ENCODE assay signal across 11 mouse cellular contexts in the genomic region with DNA sequence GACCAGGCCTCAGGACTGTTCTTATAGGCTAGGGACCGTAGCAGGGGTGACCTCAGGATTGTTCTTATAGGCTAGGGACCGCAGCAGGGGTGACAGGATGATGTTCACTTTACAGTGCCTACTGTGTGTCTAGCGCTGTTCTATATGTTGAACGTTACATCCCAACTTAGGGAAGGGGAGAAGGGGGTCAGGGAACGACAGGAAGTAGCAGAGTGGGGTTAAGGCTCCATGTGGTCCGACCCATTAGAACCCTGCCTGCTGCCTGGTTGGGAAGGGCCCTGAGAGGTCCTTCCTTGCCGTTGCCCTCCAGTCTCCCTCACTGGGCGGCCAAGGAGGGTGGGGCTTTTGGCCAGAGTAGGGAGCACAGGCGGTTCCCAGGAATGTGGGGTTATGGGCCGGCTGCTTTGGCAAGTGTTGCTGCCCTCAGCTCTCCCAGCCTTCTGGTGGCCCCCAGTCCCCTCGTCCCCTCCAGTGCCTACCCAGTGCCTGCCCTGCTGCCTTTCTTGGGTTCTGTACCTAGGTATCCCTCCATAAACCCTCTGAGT. TPM values are rescaled to one million over a fixed set of nuclear protein-coding genes. Genes with fewer than 3 reads are reported as not detected.
DNase-seq lines count a peak whose midpoint lies in the region; ATAC-seq and TF ChIP-seq lines count a peak whose summit lies in the region.
"Had no signal": no experiment of that assay in that cellular context is flagged by ENCODE, and none has a peak within 500 bp of the region (broad histone marks: within the 10 kb centered on the region; RNA-seq: fewer than 3 reads in every experiment).

No protein-coding gene starts in this region.

- H3K27me3 ChIP-seq in hindbrain, embryonic 12.5 days: no peaks in the 10 kb centered on the region
- H3K27me3 ChIP-seq in hindbrain, embryonic 13.5 days: no peaks in the 10 kb centered on the region
- no peaks in the 10 kb centered on the region for H3K27me3 ChIP-seq in embryonic facial prominence, embryonic 15.5 days
- H3K27me3 ChIP-seq in kidney, embryonic 15.5 days: no peaks in the 10 kb centered on the region

- peak overlapping the region; percentile 67; the same call in 1 of the 2 replicates for H3K27ac ChIP-seq in hindbrain, embryonic 12.5 days
- no peak overlapping the region; the same call in 1 of the 2 replicates for H3K27ac ChIP-seq in hindbrain, embryonic 13.5 days
- 0 out of 2 replicates have a peak overlapping the region, but pooled peaks have one; percentile 11 for H3K27ac ChIP-seq in embryonic facial prominence, embryonic 15.5 days (replicated peaks)
- peak overlapping the region; percentile 93 for H3K27ac ChIP-seq in kidney, embryonic 15.5 days
- no peak overlapping the region for H3K27ac ChIP-seq in layer of hippocampus, adult 2 months

- WGBS in hindbrain, embryonic 12.5 days: 71% methylated on average over 11 of the region's 11 CpGs
- WGBS in hindbrain, embryonic 13.5 days: 73% methylated on average over 11 of the region's 11 CpGs
- 61% methylated on average over 11 of the region's 11 CpGs for WGBS in embryonic facial prominence, embryonic 15.5 days
- WGBS in kidney, embryonic 15.5 days: 57% methylated on average over 11 of the region's 11 CpGs

- peaks cover 8% of the 10 kb centered on the region; the same call in 1 of the 2 replicates for H3K36me3 ChIP-seq in hindbrain, embryonic 12.5 days
- H3K36me3 ChIP-seq in hindbrain, embryonic 13.5 days: peaks cover 7% of the 10 kb centered on the region
- H3K36me3 ChIP-seq in embryonic facial prominence, embryonic 15.5 days: peaks cover 5% of the 10 kb centered on the region; the same call in 1 of the 2 replicates
- peaks cover 7% of the 10 kb centered on the region; the same call in 1 of the 2 replicates for H3K36me3 ChIP-seq in kidney, embryonic 15.5 days

- peak; percentile 46 for DNase-seq in lung, postnatal 10 days
- no peak for DNase-seq in thymus, postnatal 10 days (ENCODE audit: low spot score in 2 of 2)
- DNase-seq in layer of hippocampus, adult 2 months (ENCODE audit: low spot score in 2 of 2): no peak
- DNase-seq: cerebellum, adult 11-12 months; gastrocnemius, postnatal 36 days; thymus, postnatal 14 days had no signal

- H3K4me1 ChIP-seq in hindbrain, embryonic 12.5 days: peaks cover 87% of the 10 kb centered on the region
- H3K4me1 ChIP-seq in hindbrain, embryonic 13.5 days (replicated peaks): peaks cover 84% of the 10 kb centered on the region
- H3K4me1 ChIP-seq in embryonic facial prominence, embryonic 15.5 days: peaks cover 89% of the 10 kb centered on the region
- peaks cover 96% of the 10 kb centered on the region for H3K4me1 ChIP-seq in kidney, embryonic 15.5 days

- H3K4me3 ChIP-seq in hindbrain, embryonic 12.5 days: no peak overlapping the region
- H3K4me3 ChIP-seq in hindbrain, embryonic 13.5 days: no peak overlapping the region
- no peak overlapping the region for H3K4me3 ChIP-seq in embryonic facial prominence, embryonic 15.5 days (replicated peaks)
- no peak overlapping the region for H3K4me3 ChIP-seq in kidney, embryonic 15.5 days (replicated peaks)
- H3K4me3 ChIP-seq in layer of hippocampus, adult 2 months: no peak overlapping the region
- H3K4me3 ChIP-seq: megakaryocyte, embryonic 14.5 days had no signal

- TF ChIP-seq CTCF in layer of hippocampus, adult 2 months (conservative IDR thresholded peaks at IDR 0.05): no peak

- no peaks in the 10 kb centered on the region for H3K9me3 ChIP-seq in hindbrain, embryonic 12.5 days (replicated peaks)
- no peaks in the 10 kb centered on the region for H3K9me3 ChIP-seq in hindbrain, embryonic 13.5 days
- no peaks in the 10 kb centered on the region for H3K9me3 ChIP-seq in embryonic facial prominence, embryonic 15.5 days (replicated peaks)
- no peaks in the 10 kb centered on the region for H3K9me3 ChIP-seq in kidney, embryonic 15.5 days (replicated peaks)
- H3K9me3 ChIP-seq: megakaryocyte, embryonic 14.5 days had no signal

- no peak overlapping the region for H3K4me2 ChIP-seq in hindbrain, embryonic 12.5 days (replicated peaks)
- H3K4me2 ChIP-seq in hindbrain, embryonic 13.5 days: no peak overlapping the region
- H3K4me2 ChIP-seq in embryonic facial prominence, embryonic 15.5 days (replicated peaks): no peak overlapping the region
- H3K4me2 ChIP-seq in kidney, embryonic 15.5 days: peak overlapping the region; percentile 24; the same call in 1 of the 2 replicates

- ATAC-seq in hindbrain, embryonic 12.5 days (ENCODE audit: low FRiP score): no peak
- no peak for ATAC-seq in hindbrain, embryonic 13.5 days (ENCODE audit: low FRiP score)
- ATAC-seq in embryonic facial prominence, embryonic 15.5 days (ENCODE audit: insufficient number of reproducible peaks, low FRiP score, low TSS enrichment, low read depth): no peak
- ATAC-seq in kidney, embryonic 15.5 days (replicated peaks; ENCODE audit: low FRiP score): no peak

- no peak overlapping the region for H3K9ac ChIP-seq in hindbrain, embryonic 12.5 days
- no peak overlapping the region for H3K9ac ChIP-seq in hindbrain, embryonic 13.5 days
- no peak overlapping the region for H3K9ac ChIP-seq in embryonic facial prominence, embryonic 15.5 days
- peak overlapping the region; percentile 11; the same call in 1 of the 2 replicates for H3K9ac ChIP-seq in kidney, embryonic 15.5 days

RNA-seq across cellular contexts. Expression of gene Glis2, which starts 9.9 kb away (rescaled TPM):
- polyA plus RNA-seq in hindbrain, embryonic 12.5 days (2016; fragmentation: Nextera tagmentation; extraction: Ambion mirVana): 34.0 and 34.3 TPM in 2 replicates
- 21.8 and 22.5 TPM in 2 replicates for polyA plus RNA-seq in hindbrain, embryonic 13.5 days (2015; fragmentation: Nextera tagmentation; extraction: Ambion mirVana)
- 33.2 and 33.4 TPM in 2 replicates for polyA plus RNA-seq in embryonic facial prominence, embryonic 15.5 days (2015; fragmentation: Nextera tagmentation; extraction: Ambion mirVana)
- polyA plus RNA-seq in kidney, embryonic 15.5 days (2015; fragmentation: Nextera tagmentation; extraction: Ambion mirVana): 41.2 and 43.8 TPM in 2 replicates
- 10 to 100 TPM; 11.0 to 13.9 TPM for total RNA-seq in layer of hippocampus, adult 2 months (2021)

RNA-seq across cellular contexts. Expression of gene Pam16, which starts 20.4 kb away (rescaled TPM):
- polyA plus RNA-seq in hindbrain, embryonic 12.5 days (2016; fragmentation: Nextera tagmentation; extraction: Ambion mirVana): 112 and 119 TPM in 2 replicates
- 169 and 188 TPM in 2 replicates for polyA plus RNA-seq in hindbrain, embryonic 13.5 days (2015; fragmentation: Nextera tagmentation; extraction: Ambion mirVana)
- polyA plus RNA-seq in embryonic facial prominence, embryonic 15.5 days (2015; fragmentation: Nextera tagmentation; extraction: Ambion mirVana): 83.4 and 107 TPM in 2 replicates
- 90.1 and 92.6 TPM in 2 replicates for polyA plus RNA-seq in kidney, embryonic 15.5 days (2015; fragmentation: Nextera tagmentation; extraction: Ambion mirVana)
- 10 to 100 TPM; 72.3 to 75.2 TPM for total RNA-seq in layer of hippocampus, adult 2 months (2021)

RNA-seq across cellular contexts. Expression of gene Vasn, which starts 35.4 kb away (rescaled TPM):
- 16.3 and 18.0 TPM in 2 replicates for polyA plus RNA-seq in hindbrain, embryonic 12.5 days (2016; fragmentation: Nextera tagmentation; extraction: Ambion mirVana)
- polyA plus RNA-seq in hindbrain, embryonic 13.5 days (2015; fragmentation: Nextera tagmentation; extraction: Ambion mirVana): 6.3 and 7.3 TPM in 2 replicates
- 33.7 and 36.8 TPM in 2 replicates for polyA plus RNA-seq in embryonic facial prominence, embryonic 15.5 days (2015; fragmentation: Nextera tagmentation; extraction: Ambion mirVana)
- 22.7 and 23.5 TPM in 2 replicates for polyA plus RNA-seq in kidney, embryonic 15.5 days (2015; fragmentation: Nextera tagmentation; extraction: Ambion mirVana)
- total RNA-seq in layer of hippocampus, adult 2 months (2021): 1 to 10 TPM; 5.7 to 6.2 TPM

RNA-seq across cellular contexts. Expression of gene Dnaja3, which starts 35.4 kb away (rescaled TPM):
- polyA plus RNA-seq in hindbrain, embryonic 12.5 days (2016; fragmentation: Nextera tagmentation; extraction: Ambion mirVana): 56.2 and 56.9 TPM in 2 replicates
- polyA plus RNA-seq in hindbrain, embryonic 13.5 days (2015; fragmentation: Nextera tagmentation; extraction: Ambion mirVana): 52.7 and 54.8 TPM in 2 replicates
- polyA plus RNA-seq in embryonic facial prominence, embryonic 15.5 days (2015; fragmentation: Nextera tagmentation; extraction: Ambion mirVana): 61.2 and 62.6 TPM in 2 replicates
- polyA plus RNA-seq in kidney, embryonic 15.5 days (2015; fragmentation: Nextera tagmentation; extraction: Ambion mirVana): 77.7 and 81.4 TPM in 2 replicates
- total RNA-seq in layer of hippocampus, adult 2 months (2021): 10 to 100 TPM; 61.2 to 65.4 TPM

RNA-seq across cellular contexts. Expression of gene Tfap4, which starts 44.7 kb away (rescaled TPM):
- polyA plus RNA-seq in hindbrain, embryonic 12.5 days (2016; fragmentation: Nextera tagmentation; extraction: Ambion mirVana): 13.1 and 13.8 TPM in 2 replicates
- polyA plus RNA-seq in hindbrain, embryonic 13.5 days (2015; fragmentation: Nextera tagmentation; extraction: Ambion mirVana): 9.6 and 10.0 TPM in 2 replicates
- 23.6 and 24.5 TPM in 2 replicates for polyA plus RNA-seq in embryonic facial prominence, embryonic 15.5 days (2015; fragmentation: Nextera tagmentation; extraction: Ambion mirVana)
- 24.6 and 25.7 TPM in 2 replicates for polyA plus RNA-seq in kidney, embryonic 15.5 days (2015; fragmentation: Nextera tagmentation; extraction: Ambion mirVana)
- 1 to 10 TPM; 5.3 to 6.8 TPM for total RNA-seq in layer of hippocampus, adult 2 months (2021)

Comparison
In these comparisons a context has a peak if more than half of its experiments do, and no peak if none do; other contexts are left out.
1. H3K27ac ChIP-seq: peak in hindbrain, embryonic 12.5 days (single experiment), embryonic facial prominence, embryonic 15.5 days (single experiment) and kidney, embryonic 15.5 days (single experiment); none in hindbrain, embryonic 13.5 days (single experiment) and layer of hippocampus, adult 2 months (single experiment).